Mouse (Mus musculus): ENCODE data around the gene Slc51a.

Slc51a gene

GRCm38 (mm10) chr16:32487234-32488111, at the start of gene Slc51a:
Gene Slc51a, minus strand, starts transcription at chr16:32487879.
- DNase-seq (ENCODE audit: low spot score in 2 of 2) = no peak

- DNase-seq (ENCODE audit: low spot score in 2 of 2) = no peak
Measured at GRCm38 (mm10) chr16:32535157-32535751, 47.6 kb upstream of the Slc51a start.

GRCm38 (mm10) chr16:32532878-32533826, 45.5 kb upstream of the Slc51a start:
- no peak for DNase-seq (ENCODE audit: low spot score in 2 of 2)

- no peak for DNase-seq (ENCODE audit: low spot score in 2 of 2)
Measured at GRCm38 (mm10) chr16:32526906-32527305, 39.2 kb upstream of the Slc51a start.

GRCm38 (mm10) chr16:32524244-32524615, 36.6 kb upstream of the Slc51a start:
- no peak for DNase-seq (ENCODE audit: low spot score in 2 of 2)

GRCm38 (mm10) chr16:32523462-32524243, 36.0 kb upstream of the Slc51a start:
- no peak for DNase-seq (ENCODE audit: low spot score in 2 of 2)

- DNase-seq (ENCODE audit: low spot score in 2 of 2) = no peak
Measured at GRCm38 (mm10) chr16:32522578-32523194, 35.0 kb upstream of the Slc51a start.

GRCm38 (mm10) chr16:32520372-32520748, 32.7 kb upstream of the Slc51a start:
- DNase-seq (ENCODE audit: low spot score in 2 of 2) = peak; percentile 41 to 60

GRCm38 (mm10) chr16:32519656-32520371, 32.1 kb upstream of the Slc51a start:
- no peak for DNase-seq (ENCODE audit: low spot score in 2 of 2)

- DNase-seq (ENCODE audit: low spot score in 2 of 2) = no peak
Measured at GRCm38 (mm10) chr16:32517785-32518481, 30.3 kb upstream of the Slc51a start.

GRCm38 (mm10) chr16:32516006-32516962, 28.6 kb upstream of the Slc51a start:
- peak in 1 of 2 experiments; percentile 25 for DNase-seq (ENCODE audit: low spot score in 2 of 2)

- DNase-seq (ENCODE audit: low spot score in 2 of 2) = no peak
Measured at GRCm38 (mm10) chr16:32513948-32514347, 26.3 kb upstream of the Slc51a start.

GRCm38 (mm10) chr16:32513401-32513800, 25.7 kb upstream of the Slc51a start:
- DNase-seq (ENCODE audit: low spot score in 2 of 2) = no peak

- no peak for DNase-seq (ENCODE audit: low spot score in 2 of 2)
Measured at GRCm38 (mm10) chr16:32512921-32513320, 25.2 kb upstream of the Slc51a start.

GRCm38 (mm10) chr16:32511827-32512490, 24.3 kb upstream of the Slc51a start:
- no peak for DNase-seq (ENCODE audit: low spot score in 2 of 2)

- no peak for DNase-seq (ENCODE audit: low spot score in 2 of 2)
Measured at GRCm38 (mm10) chr16:32511338-32511734, 23.7 kb upstream of the Slc51a start.

GRCm38 (mm10) chr16:32510399-32511337, 23.0 kb upstream of the Slc51a start:
- no peak for DNase-seq (ENCODE audit: low spot score in 2 of 2)

Measured in spleen, postnatal 14 days (tissue).